Comparison of ENCODE assay signal across 8 mouse cellular contexts in genomic region chr3:32398175-32398538, GRCm38 (mm10). TPM values are rescaled to one million over a fixed set of nuclear protein-coding genes. Genes with fewer than 3 reads are reported as not detected.
DNase-seq lines count a peak whose midpoint lies in the region; ATAC-seq lines count a peak whose summit lies in the region.

No protein-coding gene starts in this region.

- peak overlapping the region; percentile 98; the same call in 1 of the 2 replicates for H3K27ac ChIP-seq in heart, embryonic 12.5 days (ENCODE audit: poor library complexity, severe bottlenecking)
- no peak overlapping the region for H3K27ac ChIP-seq in forebrain, embryonic 11.5 days (ENCODE audit: low read depth, low read length)
- H3K27ac ChIP-seq in liver, embryonic 12.5 days = peak overlapping the region; percentile 99

- H3K9ac ChIP-seq in heart, embryonic 12.5 days = peak overlapping the region; percentile 95
- H3K9ac ChIP-seq in forebrain, embryonic 11.5 days (ENCODE audit: low read length) = peak overlapping the region; percentile 90
- H3K9ac ChIP-seq in liver, embryonic 12.5 days = peak overlapping the region; percentile 93

- ATAC-seq in heart, embryonic 12.5 days (ENCODE audit: insufficient number of reproducible peaks, low FRiP score) = no peak
- ATAC-seq in forebrain, embryonic 11.5 days (replicated peaks; ENCODE audit: low FRiP score) = no peak
- no peak for ATAC-seq in liver, embryonic 12.5 days

- peak overlapping the region; percentile 68 for H3K4me2 ChIP-seq in heart, embryonic 12.5 days
- H3K4me2 ChIP-seq in forebrain, embryonic 11.5 days (ENCODE audit: low read depth, low read length, severe bottlenecking) = peak overlapping the region; percentile 62
- H3K4me2 ChIP-seq in liver, embryonic 12.5 days = peak overlapping the region; percentile 84

- peaks cover 32% of the 10 kb centered on the region for H3K4me1 ChIP-seq in heart, embryonic 12.5 days (replicated peaks)
- peaks cover 5% of the 10 kb centered on the region; the same call in 1 of the 2 replicates for H3K4me1 ChIP-seq in forebrain, embryonic 11.5 days (replicated peaks; ENCODE audit: control insufficient read depth, insufficient read depth, low read length)
- peaks cover 50% of the 10 kb centered on the region for H3K4me1 ChIP-seq in liver, embryonic 12.5 days

- DNase-seq in heart, adult 8-10 months (ENCODE audit: low spot score) = no peak
- peak; percentile 53 for DNase-seq in CD4-positive helper T cell, adult 2 months (ENCODE audit: low read depth, low spot score)
- DNase-seq in forebrain, embryonic 11.5 days (ENCODE audit: low spot score) = no peak
- DNase-seq in adrenal gland, adult (ENCODE audit: inconsistent age in 2 of 2, low spot score in 1 of 2) = no peak
- DNase-seq in thymus, adult 18-20 months = no peak
- no peak for DNase-seq in frontal cortex, postnatal 25 days (ENCODE audit: low spot score in 2 of 2)

- WGBS in heart, embryonic 12.5 days = 2% methylated on average over 7 of the region's 7 CpGs
- 3% methylated on average over 7 of the region's 7 CpGs for WGBS in forebrain, embryonic 11.5 days
- 3% methylated on average over 7 of the region's 7 CpGs for WGBS in liver, embryonic 12.5 days (ENCODE audit: insufficient replicate concordance)

- H3K27me3 ChIP-seq in heart, embryonic 12.5 days (replicated peaks) = no peaks in the 10 kb centered on the region
- no peaks in the 10 kb centered on the region for H3K27me3 ChIP-seq in forebrain, embryonic 11.5 days (ENCODE audit: control insufficient read depth, insufficient read depth, low read length)
- H3K27me3 ChIP-seq in liver, embryonic 12.5 days (replicated peaks) = no peaks in the 10 kb centered on the region

- H3K4me3 ChIP-seq in heart, embryonic 12.5 days = peak overlapping the region; percentile 92
- H3K4me3 ChIP-seq in forebrain, embryonic 11.5 days (ENCODE audit: low read depth, low read length) = peak overlapping the region; percentile 93
- H3K4me3 ChIP-seq in liver, embryonic 12.5 days = peak overlapping the region; percentile 87

- H3K9me3 ChIP-seq in heart, embryonic 12.5 days (replicated peaks) = no peaks in the 10 kb centered on the region
- no peaks in the 10 kb centered on the region for H3K9me3 ChIP-seq in forebrain, embryonic 11.5 days (ENCODE audit: control insufficient read depth, low read length)
- H3K9me3 ChIP-seq in liver, embryonic 12.5 days (replicated peaks) = no peaks in the 10 kb centered on the region

- H3K36me3 ChIP-seq in heart, embryonic 12.5 days = no peaks in the 10 kb centered on the region
- H3K36me3 ChIP-seq in forebrain, embryonic 11.5 days (ENCODE audit: control insufficient read depth, insufficient read depth, low read length) = no peaks in the 10 kb centered on the region
- no peaks in the 10 kb centered on the region for H3K36me3 ChIP-seq in liver, embryonic 12.5 days

RNA-seq across cellular contexts. Expression of gene Pik3ca, which starts 0.7 kb away (rescaled TPM):
- 8.7 and 10.2 TPM in 2 replicates for polyA plus RNA-seq in heart, embryonic 12.5 days (2016; fragmentation: Nextera tagmentation; extraction: Ambion mirVana)
- total RNA-seq in heart, adult 8-10 months (2022) = 10 to 100 TPM; 42.2 to 50.1 (median 45.1) TPM
- 14.2 and 16.1 TPM in 2 replicates for polyA plus RNA-seq in forebrain, embryonic 11.5 days (2014; fragmentation: Nextera tagmentation; extraction: Ambion mirVana)
- polyA plus RNA-seq in liver, embryonic 12.5 days (2016; fragmentation: Nextera tagmentation; extraction: Ambion mirVana) = 4.6 and 5.6 TPM in 2 replicates

RNA-seq across cellular contexts. Expression of gene Zmat3, which starts 32.3 kb away (rescaled TPM):
- 5.1 and 6.0 TPM in 2 replicates for polyA plus RNA-seq in heart, embryonic 12.5 days (2016; fragmentation: Nextera tagmentation; extraction: Ambion mirVana)
- total RNA-seq in heart, adult 8-10 months (2022) = 1 to 10 TPM; 5.9 to 8.9 (median 6.6) TPM
- 10.8 and 11.5 TPM in 2 replicates for polyA plus RNA-seq in forebrain, embryonic 11.5 days (2014; fragmentation: Nextera tagmentation; extraction: Ambion mirVana)
- 0.82 and 0.91 TPM in 2 replicates for polyA plus RNA-seq in liver, embryonic 12.5 days (2016; fragmentation: Nextera tagmentation; extraction: Ambion mirVana)
